Mouse (Mus musculus): ENCODE measurements around the gene Defb20.

Defb20 gene

DNA sequence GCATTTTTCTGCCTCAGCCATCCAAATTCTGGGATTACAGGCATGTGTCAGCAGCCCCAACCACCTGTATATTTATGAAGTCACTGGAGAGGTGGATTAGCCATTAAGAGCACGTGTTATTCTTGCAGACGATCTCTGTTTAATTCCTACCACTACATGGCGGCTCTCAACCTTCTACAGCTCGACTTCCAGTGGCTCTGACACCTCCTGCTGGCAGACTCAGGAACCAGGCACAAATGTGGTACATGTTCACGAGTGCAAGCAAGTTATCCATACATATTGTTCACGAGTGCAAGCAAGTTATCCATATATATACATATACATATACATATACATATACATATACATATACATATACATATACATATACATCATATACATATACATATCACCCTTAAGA is 16.3 kb downstream of the Defb20 start:
- no peak for DNase-seq (ENCODE audit: extremely low spot score, low read depth, low spot score)

DNA sequence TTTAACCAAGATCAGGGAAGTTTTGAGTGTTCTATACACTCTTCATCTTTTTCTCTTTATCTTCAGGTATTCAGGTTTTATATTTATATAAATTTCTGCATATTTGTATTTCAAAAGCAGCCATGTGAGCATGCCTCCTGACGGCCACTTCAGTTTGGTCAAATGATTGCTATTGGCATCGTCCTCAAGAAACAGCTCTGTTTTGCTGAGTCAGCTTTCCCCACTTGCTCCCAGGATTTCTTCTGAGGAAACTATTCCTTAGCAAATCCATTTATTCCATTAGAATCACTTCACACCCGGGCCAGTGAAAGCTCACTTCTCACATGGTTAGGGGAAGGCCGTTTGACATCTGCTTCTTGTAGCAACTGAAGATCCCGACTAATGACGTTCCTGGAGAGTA is 21.2 kb downstream of the Defb20 start:
- DNase-seq (ENCODE audit: extremely low spot score, low read depth, low spot score): no peak

DNA sequence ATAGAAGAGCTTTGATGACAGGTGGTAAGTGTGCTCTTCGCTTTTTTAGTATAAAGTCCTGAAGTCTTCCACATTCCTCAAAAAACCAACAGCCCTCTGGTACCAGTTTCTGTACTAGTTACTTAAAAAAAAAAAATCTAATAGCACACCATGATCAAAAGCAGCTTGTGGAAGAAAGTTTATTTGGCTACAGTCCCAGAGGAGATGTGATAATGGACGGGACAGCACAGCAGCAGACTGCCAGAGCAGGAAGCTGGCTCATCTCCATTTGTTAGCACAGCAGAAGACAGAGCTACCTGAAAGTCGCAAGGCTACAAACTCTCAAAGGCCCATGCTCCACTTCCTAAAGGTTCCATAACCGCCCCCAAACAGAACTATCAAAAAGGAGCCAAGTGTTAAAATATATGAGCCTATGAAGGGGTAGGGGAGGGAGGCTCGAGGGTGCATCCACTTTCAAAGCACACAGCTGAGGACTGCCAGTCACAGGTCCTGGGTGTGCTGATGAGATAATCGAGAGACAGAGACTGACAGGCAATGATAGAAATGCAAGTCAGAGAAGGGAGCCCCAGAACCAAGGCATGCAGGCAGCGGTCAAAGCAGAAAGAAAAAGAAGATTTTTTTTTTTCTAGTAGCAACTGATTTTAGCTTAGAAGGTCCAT is 23.5 kb downstream of the Defb20 start:
- DNase-seq (ENCODE audit: extremely low spot score, low read depth, low spot score): no peak

GRCm38 (mm10) chr2:152500863-152501229 is 24.0 kb downstream of the Defb20 start:
- DNase-seq (ENCODE audit: extremely low spot score, low read depth, low spot score): no peak

- no peak for DNase-seq (ENCODE audit: extremely low spot score, low read depth, low spot score)
These were observed 27.1 kb downstream of the Defb20 start for GRCm38 (mm10) chr2:152503950-152504349.

- no peak for DNase-seq (ENCODE audit: extremely low spot score, low read depth, low spot score)
These were observed 34.7 kb downstream of the Defb20 start, which contains the start of gene Defb26 for GRCm38 (mm10) chr2:152511592-152511991. Gene Defb26 (minus strand): TSS chr2:152511692.

DNA sequence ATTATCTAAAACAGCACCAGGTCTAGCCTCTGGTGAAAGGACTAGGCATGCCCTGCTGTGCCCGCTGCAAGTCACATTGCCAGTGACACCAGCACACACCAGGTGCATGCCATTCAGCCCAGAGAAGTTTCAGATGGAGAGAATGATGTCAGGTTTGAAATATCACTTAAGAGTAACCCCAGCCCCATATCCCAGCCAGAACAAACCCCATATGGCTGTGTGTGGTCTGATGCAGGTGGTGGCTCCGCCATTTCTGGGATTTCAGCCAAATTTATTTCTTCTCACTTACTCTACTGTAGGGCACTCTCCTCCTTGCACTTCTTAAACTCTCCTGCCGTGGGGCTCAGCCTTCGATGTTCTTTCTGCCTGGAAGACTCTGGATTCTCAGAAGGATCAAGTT is 39.2 kb downstream of the Defb20 start:
- DNase-seq (ENCODE audit: extremely low spot score, low read depth, low spot score): no peak

GRCm38 (mm10) chr2:152517981-152518380 is 41.1 kb downstream of the Defb20 start, which contains the start of gene Defb28:
Gene Defb28 (plus strand): TSS chr2:152518255.
- DNase-seq (ENCODE audit: extremely low spot score, low read depth, low spot score): no peak

Measured in hindlimb bud, embryonic 11.5 days (tissue).